ENCODE assay signal across 18 mouse cellular contexts in the genomic region with DNA sequence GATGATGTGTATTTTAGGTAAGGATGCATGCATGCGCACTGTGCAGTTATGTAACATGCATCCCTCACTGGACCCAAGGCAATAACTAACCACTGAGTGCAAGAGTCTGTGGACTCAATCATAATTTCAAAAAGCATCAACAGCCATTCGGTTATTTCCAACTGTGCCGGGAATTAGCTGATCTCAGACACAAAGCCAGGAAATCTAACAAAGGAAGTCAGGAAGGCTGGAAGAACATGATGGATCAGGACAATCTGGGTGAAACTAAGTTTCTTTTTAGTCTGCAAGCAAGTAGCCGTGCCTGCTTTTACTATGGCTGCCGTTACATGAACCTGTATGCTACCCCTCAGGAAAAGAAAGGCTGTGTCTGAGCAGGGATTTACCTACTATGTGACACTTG.
DNase-seq lines count a peak whose midpoint lies in the region; ATAC-seq lines count a peak whose summit lies in the region.
"Had no signal": no experiment of that assay in that cellular context is flagged by ENCODE, and none has a peak within 500 bp of the region (broad histone marks: within the 10 kb centered on the region; RNA-seq: fewer than 3 reads in every experiment).

No protein-coding gene starts in this region.

- no peaks in the 10 kb centered on the region for H3K9me3 ChIP-seq in embryonic facial prominence, embryonic 15.5 days (replicated peaks)
- no peaks in the 10 kb centered on the region for H3K9me3 ChIP-seq in embryonic facial prominence, embryonic 10.5 days
- H3K9me3 ChIP-seq in heart, embryonic 12.5 days (replicated peaks): no peaks in the 10 kb centered on the region
- H3K9me3 ChIP-seq in heart, embryonic 10.5 days: no peaks in the 10 kb centered on the region
- no peaks in the 10 kb centered on the region for H3K9me3 ChIP-seq in limb, embryonic 12.5 days
- H3K9me3 ChIP-seq in limb, embryonic 10.5 days (replicated peaks): no peaks in the 10 kb centered on the region
- no peaks in the 10 kb centered on the region for H3K9me3 ChIP-seq in heart, embryonic 15.5 days (replicated peaks)
- H3K9me3 ChIP-seq: embryonic facial prominence, embryonic 12.5 days; forebrain, embryonic 15.5 days; limb, embryonic 13.5 days; neural tube, embryonic 12.5 days had no signal

- H3K36me3 ChIP-seq in embryonic facial prominence, embryonic 15.5 days: peaks cover 36% of the 10 kb centered on the region
- H3K36me3 ChIP-seq in embryonic facial prominence, embryonic 10.5 days (replicated peaks): peaks cover 51% of the 10 kb centered on the region
- peaks cover 33% of the 10 kb centered on the region for H3K36me3 ChIP-seq in heart, embryonic 12.5 days
- peaks cover 33% of the 10 kb centered on the region for H3K36me3 ChIP-seq in heart, embryonic 10.5 days
- peaks cover 38% of the 10 kb centered on the region for H3K36me3 ChIP-seq in limb, embryonic 12.5 days
- peaks cover 49% of the 10 kb centered on the region for H3K36me3 ChIP-seq in limb, embryonic 10.5 days
- H3K36me3 ChIP-seq in heart, embryonic 15.5 days: peaks cover 8% of the 10 kb centered on the region

- no peak overlapping the region for H3K9ac ChIP-seq in embryonic facial prominence, embryonic 15.5 days
- H3K9ac ChIP-seq in heart, embryonic 12.5 days: no peak overlapping the region
- no peak overlapping the region for H3K9ac ChIP-seq in limb, embryonic 12.5 days (replicated peaks)
- no peak overlapping the region for H3K9ac ChIP-seq in heart, embryonic 15.5 days
- H3K9ac ChIP-seq: embryonic facial prominence, embryonic 12.5 days; forebrain, embryonic 15.5 days; limb, embryonic 13.5 days; neural tube, embryonic 12.5 days had no signal

- WGBS in embryonic facial prominence, embryonic 15.5 days: 87% methylated on average over 5 of the region's 5 CpGs
- 87% methylated on average over 5 of the region's 5 CpGs for WGBS in embryonic facial prominence, embryonic 10.5 days
- 72% methylated on average over 5 of the region's 5 CpGs for whole genome bisulfite sequencing in heart, embryonic 12.5 days
- WGBS in heart, embryonic 10.5 days: 69% methylated on average over 5 of the region's 5 CpGs
- WGBS in limb, embryonic 12.5 days: 94% methylated on average over 5 of the region's 5 CpGs
- 88% methylated on average over 5 of the region's 5 CpGs for WGBS in limb, embryonic 10.5 days
- WGBS in heart, embryonic 15.5 days: 77% methylated on average over 5 of the region's 5 CpGs

- H3K4me1 ChIP-seq in embryonic facial prominence, embryonic 15.5 days: 0 out of 2 replicates have a peak, but pooled peaks cover 2% of the 10 kb centered on the region
- no peaks in the 10 kb centered on the region for H3K4me1 ChIP-seq in embryonic facial prominence, embryonic 10.5 days
- peaks cover 21% of the 10 kb centered on the region for H3K4me1 ChIP-seq in heart, embryonic 12.5 days (replicated peaks)
- H3K4me1 ChIP-seq in heart, embryonic 10.5 days: peaks cover 23% of the 10 kb centered on the region
- H3K4me1 ChIP-seq in limb, embryonic 12.5 days (replicated peaks): no peaks in the 10 kb centered on the region
- H3K4me1 ChIP-seq in limb, embryonic 10.5 days: no peaks in the 10 kb centered on the region
- 0 out of 2 replicates have a peak, but pooled peaks cover 3% of the 10 kb centered on the region for H3K4me1 ChIP-seq in heart, embryonic 15.5 days (replicated peaks)
- H3K4me1 ChIP-seq: embryonic facial prominence, embryonic 12.5 days had no signal

- no peak for ATAC-seq in embryonic facial prominence, embryonic 15.5 days (ENCODE audit: insufficient number of reproducible peaks, low FRiP score, low TSS enrichment, low read depth)
- ATAC-seq in heart, embryonic 12.5 days (ENCODE audit: insufficient number of reproducible peaks, low FRiP score): 0 out of 2 replicates have a peak, but pooled peaks have one; percentile 17
- no peak for ATAC-seq in limb, embryonic 12.5 days (ENCODE audit: insufficient number of reproducible peaks, insufficient read depth, low FRiP score, low TSS enrichment, low read depth)
- ATAC-seq in heart, embryonic 15.5 days (replicated peaks; ENCODE audit: insufficient number of reproducible peaks, insufficient read depth, low FRiP score, low read depth): no peak
- ATAC-seq: forebrain, embryonic 15.5 days had no signal

- no peak overlapping the region for H3K4me2 ChIP-seq in embryonic facial prominence, embryonic 15.5 days (replicated peaks)
- peak overlapping the region; percentile 15; the same call in 1 of the 2 replicates for H3K4me2 ChIP-seq in heart, embryonic 12.5 days
- H3K4me2 ChIP-seq in limb, embryonic 12.5 days: no peak overlapping the region
- H3K4me2 ChIP-seq in heart, embryonic 15.5 days: no peak overlapping the region
- H3K4me2 ChIP-seq: embryonic facial prominence, embryonic 12.5 days; forebrain, embryonic 15.5 days; limb, embryonic 13.5 days; neural tube, embryonic 12.5 days had no signal

- 0 out of 2 replicates have a peak overlapping the region, but pooled peaks have one; percentile 17 for H3K27ac ChIP-seq in embryonic facial prominence, embryonic 15.5 days (replicated peaks)
- H3K27ac ChIP-seq in embryonic facial prominence, embryonic 10.5 days (replicated peaks): no peak overlapping the region
- H3K27ac ChIP-seq in heart, embryonic 12.5 days (ENCODE audit: poor library complexity, severe bottlenecking): peak overlapping the region; percentile 47; the same call in 1 of the 2 replicates
- no peak overlapping the region for H3K27ac ChIP-seq in heart, embryonic 10.5 days
- peak overlapping the region; percentile 46; the same call in 1 of the 2 replicates for H3K27ac ChIP-seq in limb, embryonic 12.5 days
- H3K27ac ChIP-seq in limb, embryonic 10.5 days: no peak overlapping the region
- peak overlapping the region; percentile 48 for H3K27ac ChIP-seq in heart, embryonic 15.5 days
- H3K27ac ChIP-seq: embryonic facial prominence, embryonic 12.5 days; forebrain, embryonic 15.5 days; limb, embryonic 13.5 days; neural tube, embryonic 12.5 days had no signal

- DNase-seq in embryonic facial prominence, embryonic 10.5 days (ENCODE audit: low spot score): no peak
- DNase-seq in heart, embryonic 10.5 days (ENCODE audit: low spot score): no peak
- DNase-seq in limb, embryonic 10.5 days (ENCODE audit: low spot score): no peak
- no peak for DNase-seq in spleen, postnatal 14 days (ENCODE audit: low spot score in 2 of 2)
- DNase-seq: cerebellum, postnatal 10 days; layer of hippocampus, postnatal 36 days; lung, postnatal 10 days; midbrain, embryonic 14.5 days; retina, postnatal 1 day; thymus, adult 18-20 months had no signal

- no peaks in the 10 kb centered on the region for H3K27me3 ChIP-seq in embryonic facial prominence, embryonic 15.5 days
- H3K27me3 ChIP-seq in embryonic facial prominence, embryonic 10.5 days (replicated peaks; ENCODE audit: low read depth, poor library complexity, severe bottlenecking): no peaks in the 10 kb centered on the region
- H3K27me3 ChIP-seq in heart, embryonic 12.5 days (replicated peaks): no peaks in the 10 kb centered on the region
- H3K27me3 ChIP-seq in heart, embryonic 10.5 days (ENCODE audit: insufficient read depth, poor library complexity, severe bottlenecking): no peaks in the 10 kb centered on the region
- no peaks in the 10 kb centered on the region for H3K27me3 ChIP-seq in limb, embryonic 12.5 days
- no peaks in the 10 kb centered on the region for H3K27me3 ChIP-seq in limb, embryonic 10.5 days (ENCODE audit: low read depth, poor library complexity, severe bottlenecking)
- H3K27me3 ChIP-seq in heart, embryonic 15.5 days: no peaks in the 10 kb centered on the region
- H3K27me3 ChIP-seq: embryonic facial prominence, embryonic 12.5 days; forebrain, embryonic 15.5 days; limb, embryonic 13.5 days; neural tube, embryonic 12.5 days had no signal

- no peak overlapping the region for H3K4me3 ChIP-seq in embryonic facial prominence, embryonic 15.5 days (replicated peaks)
- H3K4me3 ChIP-seq in embryonic facial prominence, embryonic 10.5 days: no peak overlapping the region
- H3K4me3 ChIP-seq in heart, embryonic 12.5 days: no peak overlapping the region
- no peak overlapping the region for H3K4me3 ChIP-seq in heart, embryonic 10.5 days
- H3K4me3 ChIP-seq in limb, embryonic 12.5 days (replicated peaks): no peak overlapping the region
- no peak overlapping the region for H3K4me3 ChIP-seq in limb, embryonic 10.5 days
- no peak overlapping the region for H3K4me3 ChIP-seq in heart, embryonic 15.5 days
- H3K4me3 ChIP-seq: embryonic facial prominence, embryonic 12.5 days; forebrain, embryonic 15.5 days; limb, embryonic 13.5 days; neural tube, embryonic 12.5 days had no signal

Comparison
In these comparisons a context has a peak if more than half of its experiments do, and no peak if none do; other contexts are left out.
1. H3K27ac ChIP-seq: peak in embryonic facial prominence, embryonic 15.5 days (single experiment), heart, embryonic 12.5 days (single experiment), limb, embryonic 12.5 days (single experiment) and heart, embryonic 15.5 days (single experiment); none in embryonic facial prominence, embryonic 10.5 days (single experiment), heart, embryonic 10.5 days (single experiment) and limb, embryonic 10.5 days (single experiment).